Mouse (Mus musculus) midbrain, postnatal 0 days (tissue): ENCODE measurements around the gene Pofut2. TPM values are rescaled to one million over a fixed set of nuclear protein-coding genes. Genes with fewer than 3 reads are reported as not detected.

Source experiments
- ATAC-seq: fragments of 200-750 bp; cut with Nextera tagmentation; 2 replicates; pipeline ENCODE4 v1.8.0; 2017; ENCODE audit warnings: moderate number of reproducible peaks, mild to moderate bottlenecking, moderate TSS enrichment, moderate library complexity; ENCODE audit not compliant: low FRiP score
- DNase-seq: peaks from one replicate; pipeline ENCODE4 v3.0.0-alpha.2; 2015; ENCODE audit warnings: low spot score
- H3K27ac ChIP-seq: fragments of 300-500 bp; sonication (generic); 2 replicates; pipeline ENCODE4 v1.5.1; 2014; ENCODE audit warnings: low read depth, mild to moderate bottlenecking, low read length, mixed read lengths
- H3K27me3 ChIP-seq: fragments of 300-500 bp; sonication (generic); 2 replicates; pipeline ENCODE4 v1.6.1; 2014; ENCODE audit warnings: low read length, control low read depth, mixed read lengths; ENCODE audit not compliant: insufficient read depth
- H3K36me3 ChIP-seq: fragments of 300-500 bp; sonication (generic); 2 replicates; pipeline ENCODE4 v1.6.1; 2014; ENCODE audit warnings: low read length, control low read depth, mixed read lengths; ENCODE audit not compliant: insufficient read depth
- H3K4me1 ChIP-seq: fragments of 300-500 bp; sonication (generic); 2 replicates; pipeline ENCODE4 v1.6.1; 2014; ENCODE audit warnings: mild to moderate bottlenecking, control low read depth, antibody characterized with exemption, low read length, mixed read lengths; ENCODE audit not compliant: insufficient read depth
- H3K4me2 ChIP-seq: fragments of 300-500 bp; sonication (generic); 2 replicates; pipeline ENCODE4 v1.6.1; 2014; ENCODE audit warnings: low read depth, mild to moderate bottlenecking, low read length, mixed read lengths; ENCODE audit not compliant: poor library complexity, severe bottlenecking
- H3K4me3 ChIP-seq: fragments of 300-500 bp; sonication (generic); 2 replicates; pipeline ENCODE4 v1.5.1; 2014; ENCODE audit warnings: low read depth, mild to moderate bottlenecking, low read length, moderate library complexity
- H3K9ac ChIP-seq: fragments of 300-500 bp; sonication (generic); replicated peaks from 2 replicates; pipeline ENCODE4 v1.6.1; 2014; ENCODE audit warnings: mild to moderate bottlenecking, low read length, moderate library complexity, mixed read lengths; ENCODE audit not compliant: poor library complexity, severe bottlenecking
- H3K9me3 ChIP-seq: fragments of 300-500 bp; sonication (generic); 2 replicates; pipeline ENCODE4 v1.6.1; 2016; ENCODE audit warnings: low read length, control low read depth
- CTCF ChIP-seq: IDR thresholded peaks from 2 replicates; pipeline ENCODE4 v1.5.1; 2016; ENCODE audit warnings: antibody characterized with exemption, mild to moderate bottlenecking
- WGBS: fragments of 180-500 bp; shearing (Covaris S2); extraction: QIAGEN DNeasy Blood & Tissue Kit; methylation state at CpG from one replicate; pipeline ENCODE4 v1.1.7; 2014; 5-methylcytosine and 5-hydroxymethylcytosine counted together
- polyA plus RNA-seq: library from polyadenylated mRNA; unstranded; fragments of >200 nt; fragmentation: Nextera tagmentation; extraction: Ambion mirVana; gene quantifications from 2 replicates; pipeline ENCODE4 v1.2.1, GENCODE M21; 2015
- total RNA-seq: library from RNA; depleted of rRNA; stranded (reverse); fragments of >200 nt; gene quantifications from 2 replicates; pipeline ENCODE4 v1.2.3, GENCODE M21; 2014; rRNA removed

The Pofut2 gene
- total and polyA plus RNA-seq, 2 experiments from 2014 or later: 43.2 to 49.9 TPM

GRCm38 (mm10) chr10:77308978-77309377 is 50.0 kb downstream of the Pofut2 start:
- Histone ChIP-seq H3K4me2 (no peak overlapping the region), H3K36me3 (peaks cover 9% of the 10 kb centered on the region), H3K9ac (no peak overlapping the region), H3K4me1 (no peaks in the 10 kb centered on the region), H3K9me3 (no peaks in the 10 kb centered on the region), H3K4me3 (no peak overlapping the region), H3K27me3 (no peaks in the 10 kb centered on the region), H3K27ac (no peak overlapping the region)
- DNase-seq: no peak
- no peak for TF ChIP-seq CTCF
- no peak for ATAC-seq
- WGBS: 68% methylated on average over 10 of the region's 10 CpGs

DNA sequence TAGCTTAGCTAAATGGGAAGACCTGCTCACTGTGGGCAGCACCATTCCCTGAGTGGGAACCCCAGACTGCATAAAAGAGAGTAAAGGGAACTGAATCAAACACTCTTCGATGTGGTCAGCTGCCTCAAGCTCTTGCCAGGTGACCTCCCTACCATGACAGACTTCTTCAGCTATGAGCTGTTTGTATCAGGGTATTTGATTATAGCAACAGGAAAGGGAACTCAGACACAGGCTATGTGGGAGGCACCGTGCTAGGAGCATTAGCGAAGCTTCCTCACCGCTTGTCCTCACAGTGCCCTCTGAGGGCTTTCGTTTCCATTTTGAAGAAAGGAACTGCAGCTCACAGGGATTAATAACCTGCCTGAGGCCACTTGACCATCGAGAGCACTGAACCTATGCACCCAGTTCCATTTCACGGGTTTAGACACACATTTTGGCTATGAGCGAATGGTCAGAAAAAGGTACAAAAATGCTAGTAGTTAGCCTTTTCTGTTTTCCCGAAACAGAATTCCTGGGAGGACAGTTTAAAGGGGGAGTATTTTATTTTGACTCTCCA is 55.8 kb downstream of the Pofut2 start:
- 85% methylated on average over 9 of the region's 9 CpGs for WGBS

GRCm38 (mm10) chr10:77315682-77316081 is 56.7 kb downstream of the Pofut2 start:
- Histone ChIP-seq H3K9me3 (no peaks in the 10 kb centered on the region), H3K27me3 (no peaks in the 10 kb centered on the region), H3K4me2 (no peak overlapping the region), H3K36me3 (peaks cover 5% of the 10 kb centered on the region), H3K9ac (no peak overlapping the region), H3K27ac (no peak overlapping the region), H3K4me3 (no peak overlapping the region), H3K4me1 (no peaks in the 10 kb centered on the region)
- DNase-seq (no peak), ATAC-seq (no peak)
- TF ChIP-seq CTCF: no peak
- WGBS: 93% methylated on average over 2 of the region's 2 CpGs

More for the DNA sequence above, 55.8 kb downstream of the Pofut2 start:
- H3K9ac ChIP-seq: no peak overlapping the region
- no peaks in the 10 kb centered on the region for H3K27me3 ChIP-seq
- H3K4me3 ChIP-seq: no peak overlapping the region
- no peak overlapping the region for H3K4me2 ChIP-seq
- no peak overlapping the region for H3K27ac ChIP-seq
- H3K36me3 ChIP-seq: peaks cover 9% of the 10 kb centered on the region
- DNase-seq (no peak), ATAC-seq (no peak)
- TF ChIP-seq CTCF: no peak
- H3K9me3 ChIP-seq: no peaks in the 10 kb centered on the region
- no peaks in the 10 kb centered on the region for H3K4me1 ChIP-seq

Other genes starting within 250 kb of the Pofut2 start
- 38.1 and 47.0 TPM in 2 replicates for gene Slc19a1, start 227.0 kb upstream of the Pofut2 start, total RNA-seq
- gene Slc19a1, start 227.0 kb upstream of the Pofut2 start, polyA plus RNA-seq: 44.1 and 44.9 TPM in 2 replicates
- 27.7 and 30.3 TPM in 2 replicates for gene Col18a1, start 92.7 kb upstream of the Pofut2 start, total RNA-seq
- 14.6 and 15.4 TPM in 2 replicates for gene Col18a1, start 92.7 kb upstream of the Pofut2 start, polyA plus RNA-seq
- gene Adarb1, start 159.1 kb downstream of the Pofut2 start, total RNA-seq: 50.4 and 53.8 TPM in 2 replicates
- gene Adarb1, start 159.1 kb downstream of the Pofut2 start, polyA plus RNA-seq: 15.3 and 16.1 TPM in 2 replicates